Mouse (Mus musculus) activated CD4-positive, CD25-positive, alpha-beta regulatory T cell, adult 4 months (primary cell): Measurements from ENCODE around the gene Birc3. TPM values are rescaled to one million over a fixed set of nuclear protein-coding genes. Genes with fewer than 3 reads are reported as not detected.
A peak's percentile ranks its signal among the peaks of the same experiment; 100 is the strongest.
"Not testable (repeated sequence)": the region's sequence is repeated elsewhere in the genome, so short reads cannot be mapped to it uniquely, and the experiment has no call there.

ENCODE experiments used
- ATAC-seq: one replicate; pipeline ENCODE4 v1.8.0; 2017
- polyA plus RNA-seq, 2 experiments: library from polyadenylated mRNA; unstranded; fragments of 100-300 nt; shearing (Covaris generic); gene quantifications; one replicate each; pipeline ENCODE4 v1.2.1; 2017

Gene Birc3
- 100 to 1,000 TPM; 111 to 118 TPM for polyA plus RNA-seq

GRCm38 (mm10) chr9:7872775-7873439 is at the start of gene Birc3:
Birc3 (minus strand) TSS chr9:7873186.
- ATAC-seq, result peak; percentile 85

GRCm38 (mm10) chr9:7914925-7915324 is 41.9 kb upstream of the Birc3 start:
- no peak for ATAC-seq

- no peak for ATAC-seq
These were observed 41.5 kb upstream of the Birc3 start for GRCm38 (mm10) chr9:7914487-7914886.

- no peak for ATAC-seq
These were observed 41.0 kb upstream of the Birc3 start for GRCm38 (mm10) chr9:7913953-7914352.

GRCm38 (mm10) chr9:7907351-7907985 is 34.5 kb upstream of the Birc3 start:
- ATAC-seq, result no peak

- ATAC-seq, result no peak
These were observed 33.6 kb upstream of the Birc3 start for GRCm38 (mm10) chr9:7906564-7906963.

GRCm38 (mm10) chr9:7903825-7904224 is 30.8 kb upstream of the Birc3 start:
- no peak for ATAC-seq

GRCm38 (mm10) chr9:7903262-7903661 is 30.3 kb upstream of the Birc3 start:
- no peak for ATAC-seq

GRCm38 (mm10) chr9:7902311-7902710 is 29.3 kb upstream of the Birc3 start:
- no peak for ATAC-seq

- no peak for ATAC-seq
These were observed 28.0 kb upstream of the Birc3 start for GRCm38 (mm10) chr9:7900965-7901364.

- peak; percentile 96 for ATAC-seq
These were observed 24.5 kb upstream of the Birc3 start for GRCm38 (mm10) chr9:7897502-7897901.

GRCm38 (mm10) chr9:7891796-7892195 is 18.8 kb upstream of the Birc3 start:
- not testable (repeated sequence) for ATAC-seq

GRCm38 (mm10) chr9:7891177-7891576 is 18.2 kb upstream of the Birc3 start:
- no peak for ATAC-seq

- ATAC-seq, result no peak
These were observed 11.4 kb upstream of the Birc3 start for GRCm38 (mm10) chr9:7884346-7884745.

GRCm38 (mm10) chr9:7882304-7882865 is 9.4 kb upstream of the Birc3 start:
- ATAC-seq, result no peak

- ATAC-seq, result no peak
These were observed 675 bp upstream of the Birc3 start for GRCm38 (mm10) chr9:7873511-7874211.

- ATAC-seq, result no peak
These were observed 777 bp downstream of the Birc3 start for GRCm38 (mm10) chr9:7872044-7872774.

GRCm38 (mm10) chr9:7871316-7872043 is 1.5 kb downstream of the Birc3 start:
- ATAC-seq, result peak; percentile 7

- ATAC-seq, result no peak
These were observed 2.2 kb downstream of the Birc3 start for GRCm38 (mm10) chr9:7870556-7871315.

GRCm38 (mm10) chr9:7868838-7869491 is 4.0 kb downstream of the Birc3 start:
- no peak for ATAC-seq

- ATAC-seq, result peak; percentile 8
These were observed 5.0 kb downstream of the Birc3 start for GRCm38 (mm10) chr9:7867981-7868380.
